Mouse (Mus musculus): ENCODE measurements around the gene Ccdc120. TPM values are rescaled to one million over a fixed set of nuclear protein-coding genes. Genes with fewer than 3 reads are reported as not detected.
A peak's percentile ranks its signal among the peaks of the same experiment; 100 is the strongest.
"Not testable (repeated sequence)": the region's sequence is repeated elsewhere in the genome, so short reads cannot be mapped to it uniquely, and the experiment has no call there.

Ccdc120 gene
- polyA plus RNA-seq, 1 experiment from 2014 or later, result 1.9 TPM

DNA sequence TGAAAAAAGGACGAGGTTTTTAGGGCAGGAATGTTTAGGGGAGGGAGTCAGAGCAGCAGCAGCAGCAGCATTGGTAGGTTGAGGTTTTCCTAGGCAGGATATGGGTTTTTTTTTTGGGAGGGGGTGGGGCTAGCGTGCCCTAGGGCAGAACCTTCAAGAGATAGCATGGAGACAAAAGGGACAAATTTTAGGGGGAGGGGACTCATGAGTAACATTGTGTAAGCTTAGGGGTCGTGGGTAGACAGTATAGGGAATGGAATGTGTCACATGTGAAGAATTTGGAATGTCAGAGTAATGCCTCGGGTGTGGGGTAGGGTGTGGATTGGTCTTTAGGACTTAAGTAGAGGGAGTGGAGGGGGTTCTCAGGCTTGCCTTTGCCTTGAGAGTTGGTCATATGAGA is 28.0 kb downstream of the Ccdc120 start:
- whole genome bisulfite sequencing (ENCODE audit: insufficient replicate concordance), result 13% methylated on average over 4 of the region's 4 CpGs
- Histone ChIP-seq H3K4me2 (ENCODE audit: low read depth, low read length) (peak overlapping the region; percentile 64), H3K36me3 (ENCODE audit: control insufficient read depth, insufficient read depth) (peaks cover 6% of the 10 kb centered on the region; the same call in 1 of the 2 replicates), H3K4me3 (ENCODE audit: low read depth, low read length) (peak overlapping the region; percentile 71), H3K9ac (ENCODE audit: low read depth, low read length) (peak overlapping the region; percentile 72), H3K4me1 (ENCODE audit: control insufficient read depth, low read depth, low read length) (peaks cover 4% of the 10 kb centered on the region; the same call in 1 of the 2 replicates), H3K27ac (ENCODE audit: low read length) (peak overlapping the region; percentile 89), H3K27me3 (ENCODE audit: control insufficient read depth, insufficient read depth, low read depth, low read length) (no peaks in the 10 kb centered on the region), H3K9me3 (replicated peaks; ENCODE audit: control insufficient read depth, low read length) (no peaks in the 10 kb centered on the region)
- no peak for ATAC-seq (ENCODE audit: low read depth)

DNA sequence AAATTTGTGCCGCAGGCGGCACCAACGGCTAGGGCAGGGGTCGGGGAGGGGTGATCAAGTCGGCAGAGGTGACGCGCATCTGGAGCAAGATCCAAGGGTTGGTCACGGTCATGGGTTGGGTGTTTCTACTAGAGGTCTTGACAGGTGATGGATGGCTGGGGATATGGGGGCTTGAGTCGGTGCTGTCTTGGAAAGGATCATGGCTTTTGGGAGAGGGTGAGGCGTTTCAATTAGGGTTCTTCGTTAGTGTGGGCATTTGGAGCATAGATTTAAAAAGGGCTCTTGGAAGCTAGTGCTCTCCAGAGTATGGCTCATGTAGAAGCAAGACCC is 28.5 kb downstream of the Ccdc120 start:
- Histone ChIP-seq H3K27ac (ENCODE audit: low read length) (peak overlapping the region; percentile 89), H3K4me3 (ENCODE audit: low read depth, low read length) (peak overlapping the region; percentile 71), H3K9me3 (replicated peaks; ENCODE audit: control insufficient read depth, low read length) (no peaks in the 10 kb centered on the region), H3K9ac (ENCODE audit: low read depth, low read length) (peak overlapping the region; percentile 72), H3K27me3 (ENCODE audit: control insufficient read depth, insufficient read depth, low read depth, low read length) (no peaks in the 10 kb centered on the region), H3K4me2 (ENCODE audit: low read depth, low read length) (peak overlapping the region; percentile 64), H3K36me3 (ENCODE audit: control insufficient read depth, insufficient read depth) (peaks cover 6% of the 10 kb centered on the region; the same call in 1 of the 2 replicates), H3K4me1 (ENCODE audit: control insufficient read depth, low read depth, low read length) (peaks cover 4% of the 10 kb centered on the region; the same call in 1 of the 2 replicates)
- 18% methylated on average over 11 of the region's 11 CpGs for WGBS (ENCODE audit: insufficient replicate concordance)
- ATAC-seq (ENCODE audit: low read depth), result no peak; the same call in 1 of the 2 replicates

DNA sequence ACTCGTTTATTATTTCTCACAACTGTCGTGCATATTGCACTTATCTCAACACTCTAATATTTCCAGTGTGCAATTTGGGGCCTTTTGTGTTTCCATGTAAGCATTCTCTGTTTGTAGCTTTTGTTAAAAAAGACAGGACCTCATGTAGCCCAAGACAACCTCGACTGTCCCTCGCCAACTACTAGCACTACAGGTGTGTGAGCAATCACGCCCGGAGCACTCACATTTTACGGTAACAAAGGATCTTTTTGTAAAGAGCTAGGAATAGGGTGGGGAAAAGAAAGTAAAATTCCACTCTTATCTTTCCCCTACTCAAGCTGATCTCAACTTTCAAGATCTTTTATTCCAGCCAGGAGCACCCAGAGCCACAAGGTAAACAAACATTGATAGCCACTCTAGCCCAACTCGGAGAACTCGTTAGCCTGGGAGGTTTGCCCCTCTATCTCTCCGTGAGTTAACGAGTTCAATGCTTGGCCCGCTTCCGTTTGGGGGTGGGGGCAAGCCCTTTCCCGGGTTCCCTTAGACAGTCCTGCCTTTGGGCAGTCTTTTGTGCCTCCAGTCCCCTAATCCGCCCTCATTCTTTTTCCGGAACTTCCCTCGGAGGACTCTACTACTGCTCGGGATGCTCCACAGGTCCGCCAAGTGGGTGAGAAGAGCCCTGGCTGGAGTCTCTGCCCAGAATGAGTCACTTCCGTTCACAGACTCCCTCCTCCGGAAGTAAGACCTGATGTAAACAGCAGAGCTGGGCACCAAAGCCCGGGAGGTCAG is 29.0 kb downstream of the Ccdc120 start, which contains the start of gene Gm45208:
Gm45208 (plus strand) TSS at position 732 of the 768 bp plus-strand sequence.
- H3K9me3 ChIP-seq (replicated peaks; ENCODE audit: control insufficient read depth, low read length), result no peaks in the 10 kb centered on the region
- peak within 1 kb of the TSS; percentile 71 for H3K4me3 ChIP-seq (ENCODE audit: low read depth, low read length)
- peaks cover 3% of the 10 kb centered on the region; the same call in 1 of the 2 replicates for H3K36me3 ChIP-seq (ENCODE audit: control insufficient read depth, insufficient read depth)
- H3K9ac ChIP-seq (ENCODE audit: low read depth, low read length), result peak within 1 kb of the TSS; percentile 72
- peak; percentile 93 for ATAC-seq (ENCODE audit: low read depth)
- H3K27me3 ChIP-seq (ENCODE audit: control insufficient read depth, insufficient read depth, low read depth, low read length), result no peaks in the 10 kb centered on the region
- WGBS (ENCODE audit: insufficient replicate concordance), result 21% methylated on average over 22 of the region's 22 CpGs
- H3K27ac ChIP-seq (ENCODE audit: low read length), result peak within 1 kb of the TSS; percentile 89
- peak within 1 kb of the TSS; percentile 64 for H3K4me2 ChIP-seq (ENCODE audit: low read depth, low read length)
- H3K4me1 ChIP-seq (ENCODE audit: control insufficient read depth, low read depth, low read length), result peaks cover 4% of the 10 kb centered on the region; the same call in 1 of the 2 replicates

DNA sequence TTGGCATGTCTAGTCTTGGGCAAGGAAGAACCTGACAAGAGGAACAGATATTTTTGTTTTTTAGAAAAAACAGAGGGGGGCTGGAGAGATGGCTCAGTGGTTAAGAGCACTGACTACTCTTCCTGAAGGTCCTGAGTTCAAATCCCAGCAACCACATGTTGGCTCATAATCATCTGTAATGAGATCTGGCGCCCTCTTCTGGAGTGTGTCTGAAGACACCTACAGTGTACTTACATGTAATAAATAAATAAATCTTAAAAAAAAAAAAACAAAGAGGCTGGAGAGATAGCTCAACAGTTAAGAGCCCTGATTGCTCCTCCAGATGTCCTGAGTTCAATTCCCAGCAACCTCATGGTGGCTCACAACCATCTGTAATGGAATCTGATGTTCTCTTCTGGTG is 34.6 kb downstream of the Ccdc120 start:
- H3K4me2 ChIP-seq (ENCODE audit: low read depth, low read length); H3K27ac ChIP-seq (ENCODE audit: low read length); H3K4me3 ChIP-seq (ENCODE audit: low read depth, low read length); H3K9me3 ChIP-seq (replicated peaks; ENCODE audit: control insufficient read depth, low read length); H3K36me3 ChIP-seq (ENCODE audit: control insufficient read depth, insufficient read depth); ATAC-seq (ENCODE audit: low read depth); H3K4me1 ChIP-seq (ENCODE audit: control insufficient read depth, low read depth, low read length); H3K9ac ChIP-seq (ENCODE audit: low read depth, low read length); H3K27me3 ChIP-seq (ENCODE audit: control insufficient read depth, insufficient read depth, low read depth, low read length): not testable (repeated sequence)
- WGBS (ENCODE audit: insufficient replicate concordance), result 35% methylated on average over 1 of the region's 1 CpGs

DNA sequence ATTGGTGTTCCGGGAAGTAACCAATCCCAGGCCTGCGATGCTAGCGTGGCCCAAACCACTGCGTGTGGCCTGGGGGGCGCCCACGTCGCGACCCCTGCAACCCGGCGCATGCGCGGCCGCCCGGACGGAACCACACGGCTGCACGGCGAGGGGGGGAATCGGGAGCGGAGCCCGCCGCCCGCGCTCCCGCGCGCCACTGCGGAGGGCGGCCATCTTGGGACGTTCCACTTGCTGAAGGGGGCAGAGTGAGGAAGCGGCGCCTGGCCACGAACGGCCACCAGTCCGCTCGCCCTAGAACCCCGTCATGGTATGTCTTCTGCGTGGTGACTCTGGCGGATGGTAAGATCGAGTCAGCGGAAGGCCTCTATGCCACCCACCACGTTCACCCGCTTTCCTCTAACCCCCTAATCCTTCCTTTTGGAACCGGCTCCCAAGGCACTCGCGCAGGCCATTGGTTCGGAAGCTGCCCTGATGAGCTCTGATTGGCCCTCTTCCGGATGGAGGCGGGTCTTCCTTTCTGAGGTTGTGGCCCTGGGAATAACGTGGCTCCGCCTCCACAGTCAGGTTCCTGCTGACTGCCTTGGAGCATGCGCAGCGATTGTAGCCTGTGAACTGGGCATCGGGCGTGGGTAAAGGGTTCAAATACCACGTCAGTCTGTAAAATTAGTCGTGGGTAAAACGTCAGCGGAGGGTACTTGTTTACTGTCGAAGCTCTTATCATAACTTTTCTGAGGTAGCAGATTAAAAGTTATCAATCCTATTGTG is 36.4 kb downstream of the Ccdc120 start, which contains the start of gene Wdr45:
Wdr45 (plus strand) TSS at position 199 of the 765 bp plus-strand sequence.
- ATAC-seq (ENCODE audit: low read depth), result peak; percentile 94
- not testable (repeated sequence) for H3K4me1 ChIP-seq (ENCODE audit: control insufficient read depth, low read depth, low read length); H3K27me3 ChIP-seq (ENCODE audit: control insufficient read depth, insufficient read depth, low read depth, low read length); H3K9me3 ChIP-seq (replicated peaks; ENCODE audit: control insufficient read depth, low read length); H3K27ac ChIP-seq (ENCODE audit: low read length); H3K36me3 ChIP-seq (ENCODE audit: control insufficient read depth, insufficient read depth)
- H3K4me2 ChIP-seq (ENCODE audit: low read depth, low read length), result peak within 1 kb of the TSS; percentile 64
- WGBS (ENCODE audit: insufficient replicate concordance), result 14% methylated on average over 34 of the region's 60 CpGs
- H3K9ac ChIP-seq (ENCODE audit: low read depth, low read length), result 0 out of 2 replicates have a peak within 1 kb of the TSS, but pooled peaks have one; percentile 31
- peak within 1 kb of the TSS; percentile 51 for H3K4me3 ChIP-seq (ENCODE audit: low read depth, low read length)

DNA sequence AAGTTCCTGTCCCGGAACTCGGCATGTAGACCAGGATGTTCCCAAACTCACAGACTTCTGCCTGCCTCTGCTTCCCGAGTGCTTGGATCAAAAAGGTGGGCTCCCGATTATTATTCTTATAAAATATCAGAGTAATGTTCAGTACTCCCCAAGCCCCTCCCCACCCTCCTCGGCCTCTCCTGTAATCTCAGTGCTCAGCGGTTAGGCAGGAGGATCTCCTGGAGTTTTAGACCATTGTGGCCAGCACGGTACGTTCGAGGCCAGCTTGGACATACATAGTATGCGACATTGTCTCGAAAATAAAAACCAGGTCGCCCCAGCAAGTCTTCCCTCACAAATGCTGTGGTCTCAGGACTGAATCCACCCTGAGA is 37.0 kb downstream of the Ccdc120 start:
- H3K27ac ChIP-seq (ENCODE audit: low read length); H3K9me3 ChIP-seq (replicated peaks; ENCODE audit: control insufficient read depth, low read length); H3K27me3 ChIP-seq (ENCODE audit: control insufficient read depth, insufficient read depth, low read depth, low read length); H3K4me1 ChIP-seq (ENCODE audit: control insufficient read depth, low read depth, low read length); H3K36me3 ChIP-seq (ENCODE audit: control insufficient read depth, insufficient read depth): not testable (repeated sequence)
- H3K4me3 ChIP-seq (ENCODE audit: low read depth, low read length), result peak overlapping the region; percentile 51
- peak; percentile 8; the same call in 1 of the 2 replicates for ATAC-seq (ENCODE audit: low read depth)
- 0 out of 2 replicates have a peak overlapping the region, but pooled peaks have one; percentile 31 for H3K9ac ChIP-seq (ENCODE audit: low read depth, low read length)
- WGBS (ENCODE audit: insufficient replicate concordance), result 20% methylated on average over 6 of the region's 12 CpGs
- peak overlapping the region; percentile 64 for H3K4me2 ChIP-seq (ENCODE audit: low read depth, low read length)

DNA sequence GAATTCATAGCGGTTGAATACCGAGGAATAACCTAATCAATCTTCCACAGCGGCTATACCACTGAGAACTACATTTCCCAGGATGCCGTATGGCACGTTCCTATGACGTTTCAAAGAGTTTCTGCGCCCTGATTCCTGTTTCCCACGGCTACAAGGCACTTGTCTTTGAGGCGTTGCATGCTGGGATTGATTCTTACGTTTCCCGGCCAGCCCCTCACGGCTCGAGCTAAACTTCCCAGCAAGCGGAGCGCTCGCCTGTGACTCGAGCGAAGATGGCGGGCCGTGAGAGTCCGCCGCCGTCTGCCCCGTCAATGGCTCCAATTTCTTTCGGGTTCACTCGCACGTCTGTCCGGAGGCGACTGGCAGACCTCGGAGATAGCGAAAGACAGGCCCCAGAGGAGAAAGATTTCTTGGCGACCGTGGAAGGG is 53.7 kb downstream of the Ccdc120 start, which contains the start of gene Gpkow:
Gpkow (plus strand) TSS at position 178 of the 428 bp plus-strand sequence.
- peak within 1 kb of the TSS; percentile 44 for H3K4me2 ChIP-seq (ENCODE audit: low read depth, low read length)
- H3K27ac ChIP-seq (ENCODE audit: low read length), result peak within 1 kb of the TSS; percentile 64
- peak within 1 kb of the TSS; percentile 75 for H3K4me3 ChIP-seq (ENCODE audit: low read depth, low read length)
- H3K27me3 ChIP-seq (ENCODE audit: control insufficient read depth, insufficient read depth, low read depth, low read length), result no peaks in the 10 kb centered on the region
- no peaks in the 10 kb centered on the region; the same call in none of the 2 replicates for H3K4me1 ChIP-seq (ENCODE audit: control insufficient read depth, low read depth, low read length)
- peak; percentile 97 for ATAC-seq (ENCODE audit: low read depth)
- WGBS (ENCODE audit: insufficient replicate concordance), result 11% methylated on average over 33 of the region's 33 CpGs
- peaks cover 4% of the 10 kb centered on the region; the same call in 1 of the 2 replicates for H3K36me3 ChIP-seq (ENCODE audit: control insufficient read depth, insufficient read depth)
- H3K9me3 ChIP-seq (replicated peaks; ENCODE audit: control insufficient read depth, low read length), result no peaks in the 10 kb centered on the region
- H3K9ac ChIP-seq (ENCODE audit: low read depth, low read length), result peak within 1 kb of the TSS; percentile 77

DNA sequence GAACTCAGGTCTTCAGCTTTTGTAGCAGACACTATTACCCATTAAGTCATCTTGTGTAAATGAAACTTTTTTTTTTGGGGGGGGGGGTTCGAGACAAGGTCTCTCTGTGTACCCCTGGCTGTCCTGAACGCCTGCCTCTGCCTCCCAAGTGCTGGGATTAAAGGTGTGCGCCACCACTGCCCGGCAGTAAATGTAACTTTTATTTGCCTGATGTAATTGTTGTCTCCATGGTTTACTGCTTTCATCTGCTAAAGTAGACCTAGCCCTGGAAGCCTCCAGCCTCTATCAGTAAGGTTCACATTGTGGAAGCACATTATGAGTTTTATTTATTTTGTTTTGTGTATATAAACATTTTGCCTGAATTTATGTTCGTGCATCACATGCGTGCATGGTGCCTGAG is 54.2 kb downstream of the Ccdc120 start:
- H3K27me3 ChIP-seq (ENCODE audit: control insufficient read depth, insufficient read depth, low read depth, low read length), result no peaks in the 10 kb centered on the region
- H3K9ac ChIP-seq (ENCODE audit: low read depth, low read length), result no peak overlapping the region
- H3K4me3 ChIP-seq (ENCODE audit: low read depth, low read length), result peak overlapping the region; percentile 75
- H3K27ac ChIP-seq (ENCODE audit: low read length), result no peak overlapping the region
- H3K9me3 ChIP-seq (replicated peaks; ENCODE audit: control insufficient read depth, low read length), result no peaks in the 10 kb centered on the region
- no peaks in the 10 kb centered on the region; the same call in none of the 2 replicates for H3K4me1 ChIP-seq (ENCODE audit: control insufficient read depth, low read depth, low read length)
- peak overlapping the region; percentile 37 for H3K4me2 ChIP-seq (ENCODE audit: low read depth, low read length)
- H3K36me3 ChIP-seq (ENCODE audit: control insufficient read depth, insufficient read depth), result peaks cover 4% of the 10 kb centered on the region; the same call in 1 of the 2 replicates
- 32% methylated on average over 6 of the region's 6 CpGs for WGBS (ENCODE audit: insufficient replicate concordance)
- ATAC-seq (ENCODE audit: low read depth), result no peak
